Mouse (Mus musculus) CH12.LX (cell line): ENCODE measurements around the gene 1700022I11Rik. TPM values are rescaled to one million over a fixed set of nuclear protein-coding genes. Genes with fewer than 3 reads are reported as not detected.

ENCODE experiments used
- DNase-seq: peaks from one replicate; pipeline ENCODE4 v3.0.0-alpha.2; 2013; ENCODE audit errors: extremely low read depth
- H3K27ac ChIP-seq: 2 replicates; pipeline ENCODE4 v1.5.1; 2012; ENCODE audit warnings: low read depth, mild to moderate bottlenecking, control low read depth, moderate library complexity; ENCODE audit not compliant: insufficient read depth
- H3K27me3 ChIP-seq: replicated peaks from 2 replicates; pipeline ENCODE3; 2012; ENCODE audit warnings: inconsistent platforms
- H3K36me3 ChIP-seq, 2 experiments: replicated peaks in 1 of 2; 2 replicates each; pipeline versions ENCODE3 to v1.6.1; 2012; ENCODE audit warnings: inconsistent platforms in 1 of 2, low read length in 1 of 2, mild to moderate bottlenecking in 1 of 2, mixed read lengths in 1 of 2, moderate library complexity in 1 of 2; ENCODE audit not compliant: control insufficient read depth in 1 of 2, insufficient read depth in 1 of 2
- H3K4me1 ChIP-seq, 2 experiments: 2 replicates each; pipeline ENCODE4 v1.6.1; 2012; ENCODE audit warnings: inconsistent platforms in 1 of 2, moderate library complexity in 1 of 2; ENCODE audit not compliant: insufficient read depth in 2 of 2, control insufficient read depth in 1 of 2
- H3K4me2 ChIP-seq: 2 replicates; pipeline ENCODE4 v1.6.1; 2012; ENCODE audit warnings: low read depth, mild to moderate bottlenecking, control low read depth; ENCODE audit not compliant: poor library complexity, insufficient read depth, severe bottlenecking
- H3K4me3 ChIP-seq, 3 experiments: fragments of 150-350 bp in 1 of 3; sonication (generic) in 1 of 3; replicated peaks in 1 of 3; 2 replicates each; pipeline versions ENCODE3 to v1.5.1; 2011 to 2012; ENCODE audit warnings: low read depth in 2 of 3, low read length in 2 of 3, mild to moderate bottlenecking in 2 of 3, moderate library complexity in 2 of 3, control low read depth in 1 of 3, improper control_type of control experiment in 1 of 3, inconsistent platforms in 1 of 3, mixed read lengths in 1 of 3; ENCODE audit not compliant: poor library complexity in 1 of 3
- H3K79me2 ChIP-seq: replicated peaks from 2 replicates; pipeline ENCODE4 v1.6.1; 2012; ENCODE audit warnings: mild to moderate bottlenecking, moderate library complexity; ENCODE audit not compliant: control insufficient read depth, poor library complexity, insufficient read depth, severe bottlenecking; ENCODE audit errors: extremely low read depth
- H3K9ac ChIP-seq: 2 replicates; pipeline ENCODE4 v1.6.1; 2012; ENCODE audit warnings: low read depth, mild to moderate bottlenecking, control low read depth, moderate library complexity; ENCODE audit not compliant: insufficient read depth
- H3K9me3 ChIP-seq: replicated peaks from 2 replicates; pipeline ENCODE3; 2012; ENCODE audit warnings: low read length, inconsistent platforms, mixed read lengths
- E2F4 ChIP-seq: IDR thresholded peaks from 2 replicates; pipeline ENCODE4 v1.6.1; 2011; ENCODE audit warnings: low read depth, low read length, improper control_type of control experiment; ENCODE audit not compliant: insufficient replicate concordance
- EP300 ChIP-seq: IDR thresholded peaks from 2 replicates; pipeline ENCODE4 v1.6.1; 2011; ENCODE audit warnings: low read length, improper control_type of control experiment
- IRF4 ChIP-seq: IDR thresholded peaks from 2 replicates; pipeline ENCODE4 v1.6.1; 2014; ENCODE audit warnings: low read depth, mild to moderate bottlenecking, inconsistent platforms, low read length, improper control_type of control experiment
- JUND ChIP-seq: conservative IDR thresholded peaks from 2 replicates; pipeline ENCODE4 v1.6.1; 2011; ENCODE audit warnings: low read depth, low read length, improper control_type of control experiment
- MAZ ChIP-seq: IDR thresholded peaks from 2 replicates; pipeline ENCODE4 v1.6.1; 2012; ENCODE audit warnings: low read depth, mild to moderate bottlenecking, inconsistent platforms, low read length, improper control_type of control experiment, moderate library complexity
- MYC ChIP-seq: IDR thresholded peaks from 2 replicates; pipeline ENCODE4 v1.6.1; 2011; ENCODE audit warnings: low read depth, mild to moderate bottlenecking, improper control_type of control experiment, low read length
- NELFE ChIP-seq: IDR thresholded peaks from 2 replicates; pipeline ENCODE4 v1.6.1; 2011; ENCODE audit warnings: low read depth, low read length, improper control_type of control experiment
- PAX5 ChIP-seq: IDR thresholded peaks from 2 replicates; pipeline ENCODE4 v1.6.1; 2012; ENCODE audit warnings: low read length, inconsistent platforms, mixed read lengths
- RCOR1 ChIP-seq: conservative IDR thresholded peaks from 2 replicates; pipeline ENCODE4 v1.6.1; 2012; ENCODE audit warnings: low read depth, mild to moderate bottlenecking, inconsistent platforms, low read length, improper control_type of control experiment
- SMC3 ChIP-seq: IDR thresholded peaks from 2 replicates; pipeline ENCODE4 v1.6.1; 2011; ENCODE audit warnings: low read depth, low read length, improper control_type of control experiment
- TBP ChIP-seq: conservative IDR thresholded peaks from 2 replicates; pipeline ENCODE4 v1.6.1; 2011; ENCODE audit warnings: low read depth, low read length, improper control_type of control experiment
- UBTF ChIP-seq: IDR thresholded peaks from 2 replicates; pipeline ENCODE4 v1.6.1; 2012; ENCODE audit warnings: low read depth, mild to moderate bottlenecking, inconsistent platforms, low read length, improper control_type of control experiment, moderate library complexity
- USF1 ChIP-seq: IDR thresholded peaks from 2 replicates; pipeline ENCODE4 v1.6.1; 2014; ENCODE audit warnings: low read depth, mild to moderate bottlenecking, inconsistent platforms, low read length, improper control_type of control experiment
- ZKSCAN1 ChIP-seq: IDR thresholded peaks from 2 replicates; pipeline ENCODE4 v1.6.1; 2012; ENCODE audit warnings: low read depth, inconsistent platforms, low read length, improper control_type of control experiment, borderline replicate concordance
- ZMIZ1 ChIP-seq: IDR thresholded peaks from 2 replicates; pipeline ENCODE4 v1.6.1; 2012; ENCODE audit warnings: low read depth, mild to moderate bottlenecking, inconsistent platforms, low read length, improper control_type of control experiment
- ZNF384 ChIP-seq: IDR thresholded peaks from 2 replicates; pipeline ENCODE4 v1.6.1; 2012; ENCODE audit warnings: low read depth, low read length, improper control_type of control experiment, inconsistent platforms
- dilution Hi-C: fragments of 300-500 bp; cut with MboI; formaldehyde crosslinking; loops from 2 replicates; pipeline ENCODE4 v1.14.3; 2020; ENCODE audit warnings: low sequenced_read_pairs; ENCODE audit not compliant: extremely low pct_unique_long_range_greater_than_20kb, extremely low pct_ligation_motif_present
- in situ Hi-C: fragments of 300-500 bp; cut with MboI; formaldehyde crosslinking; loops from 3 replicates; pipeline ENCODE4 v1.14.3; 2019; ENCODE audit warnings: low sequenced_read_pairs, low pct_ligation_motif_present, low pct_unique_long_range_greater_than_20kb, mixed read lengths
- polyA plus RNA-seq: library from polyadenylated mRNA; unstranded; fragments of >175 nt; gene quantifications from 2 replicates; pipeline ENCODE4 v1.2.1, GENCODE M21; 2012; ENCODE audit warnings: low read depth; ENCODE audit not compliant: insufficient read length
- total RNA-seq, 2 experiments: library from RNA; depleted of rRNA; stranded (reverse); fragments of 300-350 nt in 1 of 2; fragments of >200 nt in 1 of 2; gene quantifications; 2 replicates each; pipeline ENCODE4 v1.2.3; 2012 to 2014

The 1700022I11Rik gene
- total and polyA plus RNA-seq, 3 experiments: 0.24 to 0.55 TPM; not detected in 1

DNA sequence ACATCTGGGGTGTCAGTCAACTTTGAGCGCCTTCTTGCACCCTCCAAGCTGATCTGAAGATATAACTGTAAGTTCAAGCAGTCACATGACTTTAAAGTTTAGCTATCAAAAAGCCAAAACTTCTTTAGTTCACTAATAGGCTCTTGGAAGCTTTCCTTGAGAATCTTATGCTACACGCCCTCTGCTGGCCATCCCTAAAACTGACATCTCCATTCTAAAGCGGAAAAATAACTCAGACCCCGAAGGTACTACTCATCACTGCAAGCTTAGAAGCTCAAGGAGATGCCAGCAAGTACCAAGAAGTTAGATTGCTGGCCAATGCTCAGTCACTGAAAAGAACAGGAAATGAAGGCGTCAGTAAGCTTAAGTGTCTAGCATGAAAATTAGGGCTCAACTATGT, 23.5 kb upstream of the 1700022I11Rik start (continued):
- TF ChIP-seq USF1 (no peak), ZMIZ1 (no peak), PAX5 (no peak)

DNA sequence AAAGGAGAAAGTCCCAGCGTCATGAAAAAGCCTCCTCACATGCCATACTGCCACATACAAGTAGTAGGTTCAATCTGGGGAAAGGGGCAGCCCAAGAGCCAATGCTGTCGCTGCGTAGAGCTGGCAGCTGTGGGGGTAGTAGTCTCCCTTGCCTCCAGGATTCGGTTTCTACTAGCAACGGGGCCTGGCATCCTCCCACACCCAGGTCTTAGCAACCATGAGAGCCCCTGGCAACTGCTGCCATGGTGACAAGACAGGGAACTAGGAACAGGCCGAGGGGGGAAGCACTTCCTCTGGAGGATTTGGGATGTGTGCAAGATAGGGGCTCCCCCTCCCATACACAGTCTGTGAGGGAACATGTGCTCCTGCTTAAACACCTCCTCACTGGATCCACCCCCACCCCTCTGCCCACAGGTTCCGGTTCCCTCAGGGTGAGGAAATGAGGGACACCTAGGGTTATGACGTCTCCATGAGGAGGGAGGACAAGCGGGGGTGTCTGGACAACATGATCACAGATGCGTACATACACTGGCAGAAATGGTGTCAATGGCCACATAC, 22.6 kb upstream of the 1700022I11Rik start:
- peaks cover 8 to 28% of the 10 kb centered on the region in 2 experiments for H3K4me1 ChIP-seq
- no peak overlapping the region for H3K4me2 ChIP-seq
- H3K27me3 ChIP-seq: peaks cover 63% of the 10 kb centered on the region
- no peak overlapping the region for H3K9ac ChIP-seq
- H3K4me3 ChIP-seq: no peak overlapping the region
- no peaks in the 10 kb centered on the region for H3K9me3 ChIP-seq
- H3K27ac ChIP-seq: no peak overlapping the region
- in situ Hi-C loops (no loop called here), dilution Hi-C loops (no loop called here)
- no peaks in the 10 kb centered on the region for H3K36me3 ChIP-seq
- H3K79me2 ChIP-seq: no peaks in the 10 kb centered on the region
- DNase-seq: no peak
- no peak for TF ChIP-seq E2F4
- no peak for TF ChIP-seq MAZ
- no peak for TF ChIP-seq MYC
- TF ChIP-seq RCOR1: no peak

- Histone ChIP-seq H3K4me3 (no peak overlapping the region), H3K79me2 (no peaks in the 10 kb centered on the region), H3K9ac (no peak overlapping the region), H3K27ac (no peak overlapping the region), H3K9me3 (no peaks in the 10 kb centered on the region), H3K4me2 (no peak overlapping the region), H3K4me1 (peaks cover 8 to 45% of the 10 kb centered on the region in 2 experiments; a peak in 3 of 4 replicates), H3K27me3 (peaks cover 45% of the 10 kb centered on the region), H3K36me3 (peaks cover 0 to 3% of the 10 kb centered on the region in 2 experiments)
- TF ChIP-seq NELFE: no peak
- no peak for TF ChIP-seq IRF4
- TF ChIP-seq ZKSCAN1: no peak
- TF ChIP-seq EP300: no peak
- TF ChIP-seq SMC3: no peak
- TF ChIP-seq UBTF: no peak
- TF ChIP-seq MAZ: no peak
- TF ChIP-seq MYC: no peak
- TF ChIP-seq ZNF384: no peak
- TF ChIP-seq JUND: no peak
- TF ChIP-seq TBP: no peak
- DNase-seq: no peak
- in situ Hi-C loops: no loop called here
- dilution Hi-C loops: no loop called here
Observed at GRCm38 (mm10) chr4:42948527-42948926, 20.9 kb upstream of the 1700022I11Rik start.
